8 mouse cellular contexts compared by ENCODE assay signal in genomic region chr1:66467821-66468703, GRCm38 (mm10). TPM values are rescaled to one million over a fixed set of nuclear protein-coding genes. Genes with fewer than 3 reads are reported as not detected.
DNase-seq lines count a peak whose midpoint lies in the region; ATAC-seq and TF ChIP-seq lines count a peak whose summit lies in the region.

Unc80 (plus strand) TSS chr1:66468367.

- peak within 1 kb of the TSS; percentile 60 for H3K9ac ChIP-seq in embryonic facial prominence, embryonic 13.5 days
- no peak within 1 kb of the TSS for H3K9ac ChIP-seq in heart, postnatal 0 days (replicated peaks; ENCODE audit: low read depth, low read length)
- H3K9ac ChIP-seq in lung, embryonic 16.5 days (ENCODE audit: low read length) = no peak within 1 kb of the TSS; the same call in 1 of the 2 replicates

- under 1% methylated on average over 74 of the region's 83 CpGs for WGBS in embryonic facial prominence, embryonic 13.5 days
- under 1% methylated on average over 58 of the region's 83 CpGs for WGBS in heart, postnatal 0 days
- WGBS in lung, embryonic 16.5 days = 1% methylated on average over 69 of the region's 83 CpGs

- H3K36me3 ChIP-seq in embryonic facial prominence, embryonic 13.5 days = no peaks in the 10 kb centered on the region
- no peaks in the 10 kb centered on the region for H3K36me3 ChIP-seq in heart, postnatal 0 days (replicated peaks; ENCODE audit: control insufficient read depth, insufficient read depth, low read length)
- H3K36me3 ChIP-seq in lung, embryonic 16.5 days (ENCODE audit: control insufficient read depth, insufficient read depth, low read length) = no peaks in the 10 kb centered on the region

- H3K4me2 ChIP-seq in embryonic facial prominence, embryonic 13.5 days = peak within 1 kb of the TSS; percentile 90
- H3K4me2 ChIP-seq in heart, postnatal 0 days (ENCODE audit: low read depth, low read length) = peak within 1 kb of the TSS; percentile 68
- peak within 1 kb of the TSS; percentile 83 for H3K4me2 ChIP-seq in lung, embryonic 16.5 days (ENCODE audit: low read depth, low read length)

- no peak for TF ChIP-seq CTCF in heart, postnatal 0 days (IDR thresholded peaks at IDR 0.05; ENCODE audit: low read depth)

- H3K27me3 ChIP-seq in embryonic facial prominence, embryonic 13.5 days = peaks cover 38% of the 10 kb centered on the region
- peaks cover 17% of the 10 kb centered on the region for H3K27me3 ChIP-seq in heart, postnatal 0 days (ENCODE audit: control insufficient read depth, insufficient read depth, low read length)
- H3K27me3 ChIP-seq in lung, embryonic 16.5 days (ENCODE audit: control insufficient read depth, insufficient read depth, low read depth, low read length) = peaks cover 14% of the 10 kb centered on the region

- H3K27ac ChIP-seq in embryonic facial prominence, embryonic 13.5 days = no peak within 1 kb of the TSS
- H3K27ac ChIP-seq in heart, postnatal 0 days (ENCODE audit: low read depth) = no peak within 1 kb of the TSS
- H3K27ac ChIP-seq in lung, embryonic 16.5 days (ENCODE audit: low read length) = no peak within 1 kb of the TSS

- peak; percentile 87 for ATAC-seq in embryonic facial prominence, embryonic 13.5 days (ENCODE audit: insufficient number of reproducible peaks, insufficient read depth, low FRiP score, low TSS enrichment, low read depth)
- ATAC-seq in heart, postnatal 0 days (ENCODE audit: insufficient read depth, low read depth) = peak; percentile 89
- peak; percentile 97 for ATAC-seq in lung, embryonic 16.5 days (ENCODE audit: low read depth)

- no peak for TF ChIP-seq EP300 in heart, postnatal 0 days (IDR thresholded peaks at IDR 0.05; ENCODE audit: low read depth)

- 0 out of 2 replicates have a peak, but pooled peaks cover 3% of the 10 kb centered on the region for H3K4me1 ChIP-seq in embryonic facial prominence, embryonic 13.5 days
- 0 out of 2 replicates have a peak, but pooled peaks cover 4% of the 10 kb centered on the region for H3K4me1 ChIP-seq in heart, postnatal 0 days (ENCODE audit: control insufficient read depth, insufficient read depth)
- peaks cover 4% of the 10 kb centered on the region; the same call in 1 of the 2 replicates for H3K4me1 ChIP-seq in lung, embryonic 16.5 days (replicated peaks; ENCODE audit: control insufficient read depth, insufficient read depth, low read length)

- H3K9me3 ChIP-seq in embryonic facial prominence, embryonic 13.5 days = no peaks in the 10 kb centered on the region
- H3K9me3 ChIP-seq in heart, postnatal 0 days (replicated peaks; ENCODE audit: control insufficient read depth, low read length) = no peaks in the 10 kb centered on the region; the same call in 1 of the 2 replicates
- H3K9me3 ChIP-seq in lung, embryonic 16.5 days (ENCODE audit: control insufficient read depth, low read length) = no peaks in the 10 kb centered on the region

- peak within 1 kb of the TSS; percentile 56 for H3K4me3 ChIP-seq in embryonic facial prominence, embryonic 13.5 days
- peak within 1 kb of the TSS; percentile 46 for H3K4me3 ChIP-seq in heart, postnatal 0 days (ENCODE audit: low read depth, low read length)
- peak within 1 kb of the TSS; percentile 55 for H3K4me3 ChIP-seq in lung, embryonic 16.5 days (ENCODE audit: low read length)

- DNase-seq in ES-CJ7 (ENCODE audit: low read depth, low spot score) = peak; percentile 33
- peak; percentile 75 for DNase-seq in adrenal gland, postnatal 25 days
- peak; percentile 33 for DNase-seq in heart, postnatal 0 days (ENCODE audit: low spot score)
- peak in 1 of 2 experiments; percentile 39 for DNase-seq in layer of hippocampus, adult 8-10 months (ENCODE audit: low spot score in 2 of 2)
- DNase-seq in retina, embryonic 14.5 days (ENCODE audit: low spot score) = peak; percentile 75
- DNase-seq in spleen, postnatal 36 days (ENCODE audit: low spot score in 2 of 2) = no peak

RNA-seq across cellular contexts. Expression of gene Unc80, which starts in this region (rescaled TPM):
- total RNA-seq in adrenal gland, postnatal 25 days (2021) = 8.9 and 13.5 TPM in 2 replicates
- 0.14 and 0.56 TPM in 2 replicates for polyA plus RNA-seq in embryonic facial prominence, embryonic 13.5 days (2015; fragmentation: Nextera tagmentation; extraction: Ambion mirVana)
- 0.04 TPM in 1 of 2 replicates, not detected in the other for total RNA-seq in heart, postnatal 0 days (2014; rRNA removed; ENCODE audit: low replicate concordance)
- polyA plus RNA-seq in heart, postnatal 0 days (2015; fragmentation: Nextera tagmentation; extraction: Ambion mirVana) = 0.04 TPM in 2 replicates
- total RNA-seq in layer of hippocampus, adult 8-10 months (2022) = 100 to 1,000 TPM; 194 to 273 (median 232) TPM
- 0.51 and 0.77 TPM in 2 replicates for polyA plus RNA-seq in lung, embryonic 16.5 days (2015; fragmentation: Nextera tagmentation; extraction: Ambion mirVana)

Comparison
In these comparisons a context has a peak if more than half of its experiments do, and no peak if none do; other contexts are left out.
1. Peak in ATAC-seq, H3K4me3 ChIP-seq, H3K9ac ChIP-seq and H3K4me2 ChIP-seq in embryonic facial prominence, embryonic 13.5 days; RNA of the gene not detected or under 1 TPM.
2. Peak in DNase-seq, ATAC-seq, H3K4me3 ChIP-seq and H3K4me2 ChIP-seq in heart, postnatal 0 days; RNA of the gene not detected or under 1 TPM.
3. Peak in ATAC-seq, H3K4me3 ChIP-seq and H3K4me2 ChIP-seq in lung, embryonic 16.5 days; RNA of the gene not detected or under 1 TPM.
4. DNase-seq: peak in ES-CJ7 (single experiment), adrenal gland, postnatal 25 days (single experiment) and retina, embryonic 14.5 days (single experiment); none in spleen, postnatal 36 days (0 of 2).
5. Peak in every context shown above with its lines, with median percentiles within 50 percentile points of each other: ATAC-seq, H3K4me2 ChIP-seq and H3K4me3 ChIP-seq.